Mouse (Mus musculus) adrenal gland, adult 8-10 months (tissue): ENCODE results near the gene Atp5d. TPM values are rescaled to one million over a fixed set of nuclear protein-coding genes. Genes with fewer than 3 reads are reported as not detected.

Experiments used
- DNase-seq: peaks from one replicate; pipeline ENCODE4 v3.0.0; 2022
- total RNA-seq, 4 experiments: library from RNA; stranded (reverse); gene quantifications; 2 replicates each; pipeline ENCODE4 v1.2.4; 2022

The Atp5d gene
- total RNA-seq, result 100 to 1,000 TPM; 380 to 452 (median 425) TPM

DNA sequence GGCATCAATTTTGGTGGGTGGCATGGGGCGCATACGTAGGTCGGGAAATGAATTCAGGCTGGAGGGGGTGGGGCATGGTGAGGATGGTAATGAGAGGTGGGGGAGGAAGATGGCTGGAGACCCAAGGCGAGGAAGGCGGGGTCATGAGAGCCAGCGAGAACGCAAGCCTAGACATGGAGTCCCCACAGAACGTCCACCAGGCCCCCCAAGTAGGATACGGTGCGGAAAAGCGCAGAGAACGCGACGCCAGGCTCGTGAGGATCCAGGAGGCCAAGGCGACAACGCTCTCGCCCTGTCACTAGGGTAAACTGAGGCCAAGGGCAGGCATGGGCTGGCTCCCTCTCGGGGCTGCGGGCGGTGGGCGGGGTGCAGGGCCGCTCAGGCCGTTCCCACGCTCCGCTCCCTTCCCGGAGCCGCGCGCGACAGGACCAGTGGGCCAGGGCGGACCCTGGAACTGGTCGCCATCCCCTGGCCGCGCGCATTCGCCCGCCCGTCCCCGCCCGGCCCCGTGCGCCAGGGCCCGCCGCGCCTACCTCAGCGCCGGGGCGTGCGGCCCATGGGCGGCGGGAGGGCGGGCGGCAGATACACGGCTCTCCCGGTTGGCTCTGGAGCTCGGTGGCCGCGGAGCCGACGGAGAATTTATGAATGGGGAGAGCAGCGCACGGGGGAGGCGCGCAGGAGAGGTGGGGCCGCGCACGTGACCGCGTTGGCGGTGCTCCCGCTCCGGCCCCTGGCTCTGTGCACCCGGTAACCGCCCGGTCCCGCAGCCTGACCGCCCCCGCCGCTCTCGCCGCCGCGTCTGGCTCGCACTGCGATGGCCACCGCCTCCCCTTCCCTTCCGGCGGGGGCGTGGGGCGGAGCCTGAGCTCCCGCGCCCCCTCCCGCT, at the start of gene Atp5d:
Gene Atp5d (plus strand): TSS at position 80 of the 886 bp plus-strand sequence.
- DNase-seq, result no peak

DNA sequence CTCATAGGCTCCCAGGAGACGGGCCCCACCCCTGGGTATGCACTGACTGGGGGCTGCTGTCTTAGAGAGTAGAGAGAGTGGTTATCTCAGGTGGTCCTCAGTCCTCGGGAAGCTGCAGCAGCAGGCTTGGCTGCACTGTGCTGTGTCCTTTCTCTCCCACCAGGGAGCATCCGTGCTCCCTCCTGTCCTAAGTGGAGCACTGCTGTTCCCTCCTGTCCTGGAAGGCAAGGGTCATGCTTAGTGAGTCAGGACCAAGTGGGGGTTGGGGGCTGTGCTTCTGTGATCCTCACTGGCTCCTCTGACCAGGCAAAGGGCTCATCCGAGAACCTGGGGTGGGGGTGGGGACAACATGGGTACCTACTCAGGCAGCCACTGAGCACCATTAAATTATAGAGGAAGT, 49.3 kb upstream of the Atp5d start:
- no peak for DNase-seq

DNA sequence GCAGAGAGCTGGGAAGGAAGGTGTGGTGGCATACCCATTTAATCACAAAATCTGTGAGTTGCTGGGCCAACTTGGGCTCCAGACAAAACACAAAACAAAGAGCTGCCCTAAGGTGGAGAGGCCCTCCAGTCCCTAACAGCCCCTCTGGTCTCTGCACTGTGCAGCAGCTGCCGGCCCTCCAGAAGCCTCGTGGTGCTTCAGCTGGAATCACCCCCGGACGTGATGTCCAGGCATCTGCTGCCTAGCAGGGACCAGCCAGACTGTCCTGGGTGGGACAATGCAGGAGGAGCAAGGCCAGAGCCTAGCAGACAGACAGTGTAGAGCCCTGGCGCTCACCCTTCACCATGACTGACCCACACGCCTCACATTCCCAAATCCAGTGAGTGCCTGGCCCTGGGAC, 46.9 kb upstream of the Atp5d start:
- DNase-seq, result no peak

DNA sequence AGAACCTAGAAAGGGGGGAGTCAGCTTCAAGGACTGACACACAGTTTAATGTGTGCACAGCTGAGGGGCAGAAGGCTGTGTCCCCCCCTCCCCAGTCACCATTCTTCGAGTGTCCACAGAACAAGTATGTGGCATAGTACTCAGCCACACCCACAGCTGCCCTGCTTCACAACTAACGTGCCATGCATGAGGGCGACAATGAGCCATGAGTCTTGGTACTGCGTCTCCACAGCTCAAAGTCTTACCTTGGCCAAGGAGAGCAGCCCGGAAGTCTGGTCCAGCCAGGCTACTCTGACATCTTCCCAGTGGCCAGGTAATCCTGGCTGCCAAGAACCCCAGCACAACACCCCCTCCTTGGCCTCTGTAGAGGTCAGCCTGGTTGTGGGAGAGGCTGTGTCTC, 45.7 kb upstream of the Atp5d start:
- no peak for DNase-seq

DNA sequence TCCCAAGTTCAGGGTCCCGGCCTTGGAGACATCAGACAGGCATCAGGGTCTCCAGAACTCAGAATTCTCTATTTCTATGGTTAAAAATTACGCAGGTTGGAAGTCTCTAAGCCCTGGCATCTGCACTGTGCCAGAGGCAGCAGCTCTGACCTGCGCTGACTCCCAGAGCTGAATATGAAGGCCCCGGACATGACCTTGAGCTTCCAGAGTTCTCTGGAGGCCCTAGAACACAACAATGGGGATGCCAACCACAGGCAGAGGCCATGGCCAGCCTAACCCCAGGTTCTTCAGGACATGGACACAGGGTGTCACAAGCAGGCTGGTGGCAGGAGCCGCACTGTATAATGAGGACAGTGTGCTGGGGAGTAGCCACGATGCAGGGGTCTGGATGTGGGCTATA, 44.3 kb upstream of the Atp5d start:
- peak; percentile 75 for DNase-seq

DNA sequence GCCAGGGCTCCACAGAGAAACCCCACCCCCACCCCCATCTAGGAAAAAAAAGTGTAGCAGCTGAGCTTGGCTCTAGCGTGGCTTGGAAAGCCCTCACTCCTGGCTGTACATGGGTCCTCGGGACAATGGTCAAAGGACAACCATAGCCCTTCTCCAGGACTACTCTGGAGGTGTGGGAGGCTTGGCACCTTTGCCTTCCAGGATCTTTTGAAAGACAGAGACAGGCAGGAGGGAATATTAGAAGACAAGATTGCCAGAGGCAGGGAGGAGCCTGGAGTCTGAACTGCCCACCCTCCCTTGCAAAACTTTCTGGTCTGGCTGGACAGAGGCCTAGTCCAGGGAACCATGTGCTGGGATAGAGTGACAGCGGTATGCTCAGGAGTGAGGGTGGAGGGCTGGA, 43.7 kb upstream of the Atp5d start:
- DNase-seq, result no peak

DNA sequence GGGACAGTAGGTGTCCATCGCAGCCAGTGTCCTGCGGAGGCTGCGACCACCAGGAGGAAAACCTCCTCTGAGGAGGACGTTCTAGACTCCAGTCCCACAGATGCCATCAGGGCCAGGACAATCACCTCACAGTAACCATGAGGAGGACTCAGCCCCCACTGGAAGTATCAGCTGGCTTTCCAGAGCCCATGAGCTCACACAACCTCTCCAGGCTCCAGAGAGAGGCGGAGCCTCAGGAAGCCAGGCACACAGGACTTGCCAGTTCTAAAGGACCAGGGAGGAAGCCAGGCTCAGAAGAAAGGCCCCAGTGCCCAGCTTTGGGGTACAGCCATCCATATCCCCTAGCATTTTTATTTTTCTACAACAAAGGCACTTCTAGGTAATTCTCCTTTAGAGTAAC, 42.9 kb upstream of the Atp5d start:
- DNase-seq, result no peak

DNA sequence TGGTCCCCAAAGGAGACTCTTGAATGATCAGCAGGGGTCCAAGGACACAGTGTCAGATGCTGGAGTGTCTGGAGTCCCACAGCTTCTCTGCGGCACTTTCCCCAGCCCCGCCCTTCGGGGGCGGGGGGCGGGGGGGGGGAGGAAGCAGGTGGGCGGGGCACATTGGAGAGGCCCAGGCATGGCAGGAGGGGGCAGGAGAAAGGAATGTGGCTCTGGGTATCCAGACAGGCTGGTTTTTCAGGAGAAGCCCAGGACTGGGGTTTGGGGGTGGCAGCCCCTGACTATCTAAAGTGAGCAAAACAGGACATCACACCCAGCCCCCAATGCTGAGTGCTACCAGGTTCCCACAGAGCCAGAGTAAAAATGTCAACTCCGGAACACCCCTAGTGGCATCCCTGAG, 41.2 kb upstream of the Atp5d start:
- no peak for DNase-seq

DNA sequence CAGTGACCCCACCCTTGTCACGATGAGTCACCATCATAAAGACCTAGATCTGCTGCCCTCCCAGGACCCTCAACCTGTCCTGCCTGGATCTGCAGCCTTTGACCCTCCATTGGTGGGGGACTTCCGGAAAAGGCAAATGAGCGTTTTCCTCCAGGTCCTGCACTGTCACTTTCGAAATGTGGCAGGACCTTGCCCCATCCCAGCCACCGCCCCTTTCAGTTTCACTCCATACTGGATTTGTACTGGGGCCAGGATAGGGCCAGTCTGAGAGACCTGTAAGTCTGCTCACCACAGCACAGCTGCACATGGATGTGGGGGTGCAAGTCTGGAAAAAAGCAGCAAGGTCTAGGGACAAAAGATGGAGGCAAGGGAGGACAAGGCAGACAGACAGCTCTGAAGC, 39.8 kb upstream of the Atp5d start:
- no peak for DNase-seq

DNA sequence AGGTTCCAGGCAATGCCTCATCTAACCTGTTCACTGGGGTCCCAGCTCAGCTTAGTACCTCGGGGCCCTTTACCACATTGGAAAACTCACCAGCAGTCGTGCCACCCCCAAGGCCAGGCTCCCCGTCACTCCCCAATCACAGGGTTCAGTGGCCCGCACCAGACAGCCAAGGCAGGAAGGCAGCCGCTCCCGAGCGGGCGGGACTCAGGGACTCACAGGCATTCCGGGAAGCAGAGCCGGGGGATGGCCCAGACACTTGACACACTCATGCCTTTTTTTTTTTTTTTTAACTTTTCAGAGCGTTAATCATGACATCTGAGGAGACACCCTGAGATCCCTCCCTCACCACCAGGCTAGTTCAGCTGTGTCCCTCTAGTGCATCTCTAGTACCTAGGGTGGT, 37.5 kb upstream of the Atp5d start:
- DNase-seq, result peak; percentile 61

DNA sequence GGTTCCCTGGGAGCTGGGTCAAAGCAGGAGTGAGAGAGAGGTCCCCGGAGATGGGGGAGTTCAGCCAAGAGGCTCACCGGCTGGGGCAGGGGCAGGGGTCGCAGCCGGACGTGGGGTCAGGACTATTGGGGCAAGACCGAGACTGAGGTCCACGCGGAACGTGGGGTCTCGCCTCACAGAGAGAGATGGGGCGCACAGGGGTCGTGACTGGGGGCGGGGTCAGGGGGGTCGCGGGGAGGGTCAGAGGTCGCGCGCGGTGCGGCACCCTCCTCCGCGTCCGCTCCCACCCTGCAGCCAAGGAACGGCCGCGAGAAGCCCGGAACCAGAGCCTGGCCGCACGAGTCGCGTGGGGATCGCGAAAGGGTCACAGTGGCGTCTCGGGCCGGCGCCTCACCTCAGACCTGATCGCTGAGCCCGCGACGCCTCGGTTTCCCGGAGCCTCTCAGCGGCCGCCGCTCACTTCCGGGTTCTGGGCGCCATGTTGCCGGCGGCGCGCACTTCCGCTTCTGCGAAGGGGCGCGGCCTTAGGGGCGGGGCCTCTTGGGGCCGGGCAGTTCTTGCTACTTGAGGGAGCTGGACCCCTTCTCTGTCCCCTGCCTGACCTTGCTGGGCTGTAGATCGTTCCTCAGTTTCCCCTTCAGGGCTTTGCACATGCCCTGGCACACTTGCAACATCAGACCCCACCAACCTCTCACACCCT, 36.1 kb upstream of the Atp5d start:
- peak; percentile 78 for DNase-seq

DNA sequence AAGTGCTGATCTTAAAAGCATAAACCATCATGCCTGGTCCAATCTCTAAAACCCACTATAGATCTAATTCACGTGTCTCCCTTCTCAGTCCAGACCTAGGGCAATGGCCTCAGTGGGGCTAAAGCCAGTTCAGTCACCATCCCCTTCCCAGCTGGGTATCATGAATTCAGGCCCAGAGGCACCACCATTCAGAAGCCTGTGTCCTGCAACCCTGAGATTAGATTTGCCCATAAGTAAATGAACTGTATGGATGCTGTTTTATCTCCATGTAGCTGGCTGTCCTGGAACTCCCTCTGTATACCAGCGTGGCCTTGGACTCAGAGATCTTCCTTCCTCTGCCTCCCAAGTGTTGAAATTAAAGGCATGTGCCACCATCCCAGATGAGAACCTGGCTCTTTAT, 35.4 kb upstream of the Atp5d start:
- DNase-seq, result no peak

DNA sequence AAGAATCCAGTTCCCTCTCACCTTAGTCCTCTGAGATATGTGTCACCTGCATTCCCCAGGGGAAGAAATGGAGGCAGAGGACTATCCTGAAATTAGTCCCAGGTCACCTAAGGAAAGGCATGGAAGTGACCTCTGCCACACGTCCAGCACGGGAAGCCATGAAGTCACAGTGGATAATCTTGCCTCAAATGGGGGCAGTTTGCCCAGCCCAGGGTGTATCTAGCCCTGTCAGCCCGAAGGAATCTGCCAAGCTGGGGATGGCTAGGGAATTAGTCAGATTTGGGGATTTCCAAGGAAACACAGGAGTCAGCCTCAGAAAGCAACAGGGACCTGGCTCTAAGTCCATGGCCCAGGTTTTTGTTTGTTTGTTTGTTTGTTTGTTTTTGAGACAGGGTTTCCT, 34.3 kb upstream of the Atp5d start:
- no peak for DNase-seq

DNA sequence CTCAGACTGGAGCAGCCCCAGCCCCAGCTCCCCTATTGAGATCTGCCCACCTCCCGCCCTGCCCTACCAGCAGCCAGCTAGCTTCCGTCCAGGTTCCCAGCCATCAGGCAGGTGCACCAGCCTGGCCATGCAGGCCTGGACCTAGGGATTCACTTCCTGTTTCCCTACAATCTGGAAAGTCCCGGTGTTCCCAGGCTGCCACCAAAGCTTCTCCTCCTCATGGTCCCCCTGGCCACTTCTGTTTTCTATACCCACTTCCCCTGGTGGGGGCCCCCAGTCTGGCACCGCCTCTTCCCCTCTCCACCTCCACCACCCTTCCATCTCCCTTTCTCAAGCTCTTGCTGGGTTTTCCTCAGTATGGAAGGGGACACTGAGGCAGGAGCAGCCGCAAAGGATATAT, 33.0 kb upstream of the Atp5d start, which contains the start of gene Sbno2:
Gene Sbno2 (minus strand): TSS at position 112 of the 400 bp plus-strand sequence.
- no peak for DNase-seq

DNA sequence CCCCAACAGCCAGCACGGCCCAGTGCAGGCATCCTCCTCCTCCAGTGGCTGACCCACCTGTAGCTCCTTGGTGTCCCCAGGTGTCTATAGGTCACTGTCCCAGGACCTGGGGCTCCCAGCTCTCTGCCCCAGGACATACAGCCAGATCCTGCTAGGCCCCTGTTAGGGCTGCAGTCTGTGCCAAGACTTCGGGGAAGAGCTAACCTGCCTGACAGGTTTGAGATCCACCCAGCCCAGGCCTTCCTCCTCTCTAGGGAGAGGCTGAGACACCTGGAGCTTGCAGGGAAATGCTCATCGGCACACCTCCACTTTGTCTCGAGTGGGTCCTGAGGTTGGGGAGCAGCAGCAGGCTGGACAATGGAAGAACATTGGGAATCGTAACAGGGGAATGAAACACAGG, 32.5 kb upstream of the Atp5d start:
- no peak for DNase-seq

DNA sequence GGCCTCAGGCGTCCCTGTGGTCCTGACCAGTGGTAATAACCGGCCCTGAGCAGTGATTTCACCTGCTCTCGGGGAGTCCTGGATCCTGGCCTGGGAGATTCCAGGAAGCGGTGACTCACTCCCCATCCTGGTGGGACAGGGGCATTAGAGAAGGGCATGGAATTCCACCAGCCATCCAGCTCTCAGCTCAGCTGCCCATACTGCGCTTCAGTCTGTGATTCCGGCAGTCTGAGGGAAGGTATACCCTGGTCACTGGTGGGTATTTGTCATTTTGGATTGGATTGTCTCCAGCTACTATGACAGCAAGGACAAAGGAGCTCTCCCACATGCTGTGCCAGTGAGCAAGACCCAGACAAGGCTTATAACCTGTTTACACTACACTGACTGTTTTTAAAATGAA, 30.8 kb upstream of the Atp5d start:
- peak; percentile 61 for DNase-seq

DNA sequence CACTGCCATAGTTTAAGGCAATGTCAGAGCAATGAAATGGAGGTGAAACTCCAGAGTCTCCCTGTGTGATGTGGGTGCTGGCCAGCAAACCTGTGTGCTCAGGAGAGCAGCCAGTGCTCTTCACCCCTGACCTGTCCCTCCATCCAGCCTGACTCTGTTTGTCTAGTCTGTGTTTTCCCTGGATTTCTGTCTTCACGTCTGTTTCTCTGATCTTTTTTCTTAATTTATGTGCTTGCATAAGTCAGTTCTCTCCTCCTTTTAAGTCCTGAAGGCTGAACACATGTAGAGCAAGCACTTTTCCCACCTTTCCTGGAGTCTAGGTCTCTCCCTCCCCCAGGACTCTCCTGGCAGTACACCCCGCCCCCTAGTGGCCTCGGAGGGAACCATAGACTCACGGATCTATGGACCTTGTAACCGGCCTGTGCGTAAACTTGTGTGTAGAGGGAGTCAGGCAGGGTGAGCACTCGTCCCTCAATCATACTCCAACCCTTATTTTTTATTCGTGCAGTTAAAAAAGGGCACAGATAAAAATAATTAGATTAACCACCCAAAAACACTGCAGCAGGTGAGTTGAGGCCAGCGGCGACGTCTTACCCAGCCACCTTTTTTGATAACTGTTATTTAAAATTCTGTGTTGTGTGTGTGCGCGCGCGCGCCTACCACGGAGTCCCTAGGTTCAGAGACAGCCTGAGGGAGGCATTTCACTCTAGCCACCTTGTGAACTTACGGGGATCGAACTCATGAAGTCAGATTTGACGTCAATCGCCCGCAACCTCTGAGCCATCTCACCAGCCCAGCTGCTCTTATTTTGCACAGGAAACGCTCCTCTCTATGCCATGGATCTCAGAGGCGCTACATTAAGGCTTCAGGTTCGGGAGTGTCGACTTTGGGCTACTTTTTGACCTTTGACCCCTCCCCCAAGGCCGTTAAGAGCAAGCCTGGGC, 23.8 kb upstream of the Atp5d start:
- DNase-seq, result peak; percentile 90

DNA sequence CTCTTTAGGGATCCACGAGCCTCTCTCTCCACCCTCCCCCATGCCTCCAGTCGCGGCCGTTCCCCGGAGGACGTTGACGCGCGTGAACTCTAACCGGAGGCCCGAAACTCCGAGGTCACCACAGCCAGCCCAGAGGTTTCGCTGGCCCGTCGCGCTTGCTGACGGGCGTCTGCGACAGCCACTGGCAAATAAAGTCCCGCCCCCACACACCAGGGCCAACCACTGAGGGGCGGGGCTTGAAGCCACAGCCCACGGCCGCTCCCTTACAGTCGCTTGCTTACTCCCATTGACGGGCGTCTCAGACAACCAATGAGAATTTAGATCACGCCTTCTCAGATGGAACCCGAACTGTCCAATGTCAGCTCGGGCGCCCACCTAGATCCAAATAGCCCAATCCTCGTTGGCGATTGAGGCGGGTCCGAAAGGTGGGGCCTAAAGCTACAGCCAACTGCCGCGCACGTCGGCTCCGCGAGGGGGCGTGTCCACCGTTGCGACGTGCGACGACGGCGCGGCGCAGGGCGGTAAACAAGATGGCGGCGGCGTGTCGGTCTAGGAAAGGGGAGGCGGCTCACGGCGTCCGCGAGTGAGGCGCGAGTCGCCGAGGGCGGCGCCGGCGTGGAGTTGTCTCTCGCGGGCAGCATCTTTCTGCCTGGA, 23.0 kb upstream of the Atp5d start, which contains the start of gene Stk11:
Gene Stk11 (plus strand): TSS at position 514 of the 654 bp plus-strand sequence.
- DNase-seq, result peak; percentile 99

DNA sequence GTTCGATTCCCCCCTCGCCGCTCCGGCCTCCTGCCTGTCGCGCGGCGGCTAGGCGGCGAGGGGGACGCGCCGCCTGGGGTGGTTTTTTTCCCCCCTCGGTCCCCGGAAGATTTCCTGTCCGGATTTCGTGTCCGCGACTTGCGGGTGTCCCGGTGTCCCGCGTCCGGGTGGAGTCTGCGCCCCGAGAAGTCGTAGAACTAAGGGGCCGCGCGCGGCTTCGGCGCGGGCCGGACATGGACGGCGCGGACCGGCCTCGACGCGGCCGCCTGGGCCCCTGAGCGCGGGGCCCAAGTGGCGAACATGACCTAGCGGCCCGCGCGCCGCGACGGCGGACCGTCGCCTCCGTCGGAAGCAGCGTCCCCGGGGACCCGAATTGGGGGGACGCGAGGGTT, 22.5 kb upstream of the Atp5d start:
- no peak for DNase-seq

DNA sequence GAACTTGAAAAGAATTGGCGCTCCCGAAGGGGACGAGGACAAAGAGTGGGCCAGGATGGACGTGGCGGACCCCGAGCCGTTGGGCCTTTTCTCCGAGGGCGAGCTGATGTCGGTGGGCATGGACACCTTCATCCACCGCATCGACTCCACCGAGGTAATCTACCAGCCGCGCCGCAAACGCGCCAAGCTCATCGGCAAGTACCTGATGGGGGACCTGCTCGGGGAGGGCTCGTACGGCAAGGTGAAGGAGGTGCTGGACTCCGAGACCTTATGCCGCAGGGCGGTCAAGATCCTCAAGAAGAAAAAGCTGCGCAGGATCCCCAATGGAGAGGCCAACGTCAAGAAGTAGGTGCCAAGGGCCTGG, 21.9 kb upstream of the Atp5d start:
- no peak for DNase-seq

DNA sequence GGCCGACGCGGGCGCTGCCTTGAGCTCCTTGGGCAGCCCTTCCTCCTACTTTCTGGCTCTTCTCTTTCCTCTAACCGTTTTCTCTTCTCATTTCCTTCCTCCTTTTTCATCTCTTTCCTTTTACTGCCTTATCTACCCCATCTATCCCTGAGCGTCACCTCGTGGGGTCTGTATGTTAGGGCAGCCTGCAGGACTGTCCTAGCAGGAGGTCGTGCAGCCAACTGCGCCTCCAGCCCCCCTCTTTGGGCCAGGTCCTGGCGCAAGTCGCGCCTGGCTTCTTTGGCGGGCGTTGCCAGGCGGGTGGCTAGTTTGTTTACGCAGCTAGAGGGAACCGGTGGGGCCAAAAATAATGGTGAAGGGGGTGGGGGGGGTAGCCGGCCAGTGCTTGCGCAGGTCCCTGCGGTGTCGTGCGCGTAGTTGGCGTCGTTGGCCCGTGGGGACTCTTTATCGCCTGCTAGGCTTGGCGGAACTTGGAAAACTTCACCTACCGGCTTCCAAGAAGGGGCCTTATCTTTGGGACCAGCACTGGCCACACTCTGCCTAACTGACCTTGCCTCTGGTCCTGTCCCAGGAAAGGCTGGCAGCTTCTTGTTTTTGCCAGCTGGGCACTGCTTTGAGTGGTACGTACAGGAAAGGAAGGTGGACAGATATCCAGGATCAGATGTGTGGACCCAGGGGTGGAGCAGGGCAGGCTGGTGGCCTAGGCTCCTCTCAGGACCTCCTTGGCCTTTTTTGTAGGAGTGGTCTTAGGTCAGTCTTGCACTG, 21.3 kb upstream of the Atp5d start:
- no peak for DNase-seq
